Mouse (Mus musculus) 416B (cell line): ENCODE results near the gene Cep170.

Experiments used
- DNase-seq: peaks from one replicate; pipeline ENCODE4 v3.0.0; 2011; ENCODE audit warnings: low read depth

Gene Cep170

GRCm38 (mm10) chr1:176825084-176825483 is 11.2 kb upstream of the Cep170 start:
- no peak for DNase-seq

- DNase-seq, result no peak
Observed at GRCm38 (mm10) chr1:176824611-176825010, 10.7 kb upstream of the Cep170 start.

GRCm38 (mm10) chr1:176823889-176824288 is 10.0 kb upstream of the Cep170 start:
- DNase-seq, result peak; percentile 64

- no peak for DNase-seq
Observed at GRCm38 (mm10) chr1:176822949-176823348, 9.1 kb upstream of the Cep170 start.

- DNase-seq, result peak; percentile 92
Observed at GRCm38 (mm10) chr1:176821929-176822328, 8.1 kb upstream of the Cep170 start.

GRCm38 (mm10) chr1:176818763-176819162 is 4.9 kb upstream of the Cep170 start:
- DNase-seq, result peak; percentile 79

GRCm38 (mm10) chr1:176818147-176818546 is 4.3 kb upstream of the Cep170 start:
- peak; percentile 58 for DNase-seq

GRCm38 (mm10) chr1:176816728-176817127 is 2.9 kb upstream of the Cep170 start:
- DNase-seq, result no peak

- DNase-seq, result peak; percentile 97
Observed at GRCm38 (mm10) chr1:176814591-176815062, 760 bp upstream of the Cep170 start, which contains the start of gene Sdccag8. Gene Sdccag8, plus strand, starts transcription at chr1:176814660.

GRCm38 (mm10) chr1:176813292-176814035 is 403 bp downstream of the Cep170 start:
- DNase-seq, result peak; percentile 64

GRCm38 (mm10) chr1:176812491-176813291 is 1.2 kb downstream of the Cep170 start:
- peak; percentile 44 for DNase-seq

- no peak for DNase-seq
Observed at GRCm38 (mm10) chr1:176811892-176812291, 2.0 kb downstream of the Cep170 start.

- no peak for DNase-seq
Observed at GRCm38 (mm10) chr1:176810161-176810560, 3.7 kb downstream of the Cep170 start.

- peak; percentile 94 for DNase-seq
Observed at GRCm38 (mm10) chr1:176800728-176801365, 13.0 kb downstream of the Cep170 start.

- no peak for DNase-seq
Observed at GRCm38 (mm10) chr1:176798673-176799072, 15.2 kb downstream of the Cep170 start.

GRCm38 (mm10) chr1:176792175-176792574 is 21.7 kb downstream of the Cep170 start:
- no peak for DNase-seq

- no peak for DNase-seq
Observed at GRCm38 (mm10) chr1:176789326-176789725, 24.5 kb downstream of the Cep170 start.

- no peak for DNase-seq
Observed at GRCm38 (mm10) chr1:176774533-176774932, 39.3 kb downstream of the Cep170 start.

- peak; percentile 36 for DNase-seq
Observed at GRCm38 (mm10) chr1:176762295-176762694, 51.6 kb downstream of the Cep170 start.

GRCm38 (mm10) chr1:176760673-176761072 is 53.2 kb downstream of the Cep170 start:
- DNase-seq, result peak; percentile 61

- DNase-seq, result no peak
Observed at GRCm38 (mm10) chr1:176755586-176755985, 58.3 kb downstream of the Cep170 start.
